Mouse (Mus musculus) midbrain, embryonic 16.5 days (tissue): Measurements from ENCODE around the gene Tldc2. TPM values are rescaled to one million over a fixed set of nuclear protein-coding genes. Genes with fewer than 3 reads are reported as not detected.

ENCODE experiments used
- ATAC-seq: fragments of 200-750 bp; cut with Nextera tagmentation; 2 replicates; pipeline ENCODE4 v1.8.0; 2017; ENCODE audit warnings: moderate TSS enrichment
- H3K27ac ChIP-seq: fragments of 300-500 bp; sonication (generic); 2 replicates; pipeline ENCODE4 v1.5.1; 2014; ENCODE audit warnings: mild to moderate bottlenecking, low read length, mixed read lengths
- H3K27me3 ChIP-seq: fragments of 300-500 bp; sonication (generic); 2 replicates; pipeline ENCODE4 v1.6.1; 2014; ENCODE audit warnings: low read depth, low read length, mixed read lengths; ENCODE audit not compliant: control insufficient read depth, insufficient read depth
- H3K36me3 ChIP-seq: fragments of 300-500 bp; sonication (generic); 2 replicates; pipeline ENCODE4 v1.6.1; 2014; ENCODE audit warnings: mild to moderate bottlenecking, low read length, moderate library complexity, mixed read lengths; ENCODE audit not compliant: control insufficient read depth, insufficient read depth
- H3K4me1 ChIP-seq: fragments of 300-500 bp; sonication (generic); 2 replicates; pipeline ENCODE4 v1.6.1; 2014; ENCODE audit warnings: mild to moderate bottlenecking, low read length, mixed read lengths; ENCODE audit not compliant: control insufficient read depth, insufficient read depth
- H3K4me2 ChIP-seq: fragments of 300-500 bp; sonication (generic); 2 replicates; pipeline ENCODE4 v1.6.1; 2014; ENCODE audit warnings: mild to moderate bottlenecking, low read length, mixed read lengths
- H3K4me3 ChIP-seq: fragments of 300-500 bp; sonication (generic); 2 replicates; pipeline ENCODE4 v1.5.1; 2014; ENCODE audit warnings: low read depth, mild to moderate bottlenecking, low read length, moderate library complexity, mixed read lengths
- H3K9ac ChIP-seq: fragments of 300-500 bp; sonication (generic); 2 replicates; pipeline ENCODE4 v1.6.1; 2014; ENCODE audit warnings: low read depth, low read length, mixed read lengths
- H3K9me3 ChIP-seq: fragments of 300-500 bp; sonication (generic); replicated peaks from 2 replicates; pipeline ENCODE4 v1.6.1; 2014; ENCODE audit warnings: mild to moderate bottlenecking, low read length, mixed read lengths; ENCODE audit not compliant: control insufficient read depth, poor library complexity, severe bottlenecking
- WGBS: fragments of 180-500 bp; shearing (Covaris S2); extraction: QIAGEN DNeasy Blood & Tissue Kit; methylation state at CpG from one replicate; pipeline ENCODE4 v1.1.7; 2014; 5-methylcytosine and 5-hydroxymethylcytosine counted together
- polyA plus RNA-seq: library from polyadenylated mRNA; unstranded; fragments of >200 nt; fragmentation: Nextera tagmentation; extraction: Ambion mirVana; gene quantifications from 2 replicates; pipeline ENCODE4 v1.2.1, GENCODE M21; 2015

Tldc2 gene
- polyA plus RNA-seq, 1 experiment from 2014 or later: not detected

GRCm38 (mm10) chr2:157078059-157078792, 8.6 kb upstream of the Tldc2 start:
- Histone ChIP-seq H3K4me1 (peaks cover 48% of the 10 kb centered on the region), H3K27ac (peak overlapping the region; percentile 99), H3K4me2 (peak overlapping the region; percentile 100), H3K4me3 (peak overlapping the region; percentile 77), H3K27me3 (no peaks in the 10 kb centered on the region), H3K36me3 (0 out of 2 replicates have a peak, but pooled peaks cover 2% of the 10 kb centered on the region), H3K9ac (peak overlapping the region; percentile 97), H3K9me3 (no peaks in the 10 kb centered on the region)
- under 1% methylated on average over 49 of the region's 79 CpGs for WGBS
- peak; percentile 8; the same call in 1 of the 2 replicates for ATAC-seq

DNA sequence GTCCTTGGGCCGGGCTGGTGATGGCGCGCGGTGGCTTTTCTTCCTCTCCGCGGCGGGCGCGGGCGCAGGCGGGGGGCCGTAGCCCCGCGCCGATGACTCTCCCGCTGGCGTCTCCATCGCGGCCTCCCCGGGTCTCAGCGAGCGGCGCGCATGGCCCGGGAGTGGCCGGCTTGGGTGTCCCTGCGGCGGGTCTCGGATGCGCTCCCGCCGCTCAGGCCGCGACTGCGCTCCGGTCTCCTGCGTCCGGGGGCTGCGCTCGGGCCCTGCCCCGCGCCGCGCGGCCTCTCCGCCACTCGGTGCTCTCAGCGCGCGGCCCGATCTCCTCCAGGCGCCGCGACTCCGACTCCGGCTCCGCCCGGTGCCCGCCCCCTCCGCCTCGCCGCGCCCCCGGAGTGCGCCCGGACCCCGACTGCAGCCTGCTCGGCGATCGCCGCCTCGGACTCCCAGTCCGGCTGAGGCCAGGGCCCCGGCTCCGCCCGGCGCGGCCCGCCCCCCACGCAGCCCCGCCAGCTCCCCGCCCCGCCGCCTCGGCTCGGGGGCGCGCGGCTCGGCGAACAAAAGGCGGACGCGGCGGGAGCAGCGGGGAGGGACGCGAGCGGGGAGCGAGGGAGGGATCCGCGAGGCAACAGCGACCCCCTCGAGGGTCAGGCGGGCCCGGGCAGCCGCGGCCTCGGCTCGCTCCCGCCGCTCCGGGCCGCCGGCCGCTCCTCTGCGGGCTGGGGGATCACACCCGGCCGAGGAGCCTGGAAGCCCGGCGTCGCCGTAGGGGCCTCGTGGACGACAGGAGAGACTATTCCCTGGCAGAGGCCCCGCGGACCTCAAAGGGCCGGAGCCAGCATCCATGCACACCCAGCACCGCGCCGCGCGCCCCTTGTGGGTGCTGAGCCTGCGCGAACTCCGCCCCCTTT, 7.8 kb upstream of the Tldc2 start, which contains the start of gene Soga1:
Gene Soga1 (minus strand): TSS at position 462 of the 908 bp plus-strand sequence.
- peak within 1 kb of the TSS; percentile 99 for H3K27ac ChIP-seq
- under 1% methylated on average over 92 of the region's 136 CpGs for WGBS
- peaks cover 41% of the 10 kb centered on the region for H3K4me1 ChIP-seq
- H3K9ac ChIP-seq: peak within 1 kb of the TSS; percentile 97
- no peaks in the 10 kb centered on the region for H3K9me3 ChIP-seq
- H3K4me3 ChIP-seq: peak within 1 kb of the TSS; percentile 77
- H3K36me3 ChIP-seq: no peaks in the 10 kb centered on the region
- no peaks in the 10 kb centered on the region for H3K27me3 ChIP-seq
- ATAC-seq: peak; percentile 90
- peak within 1 kb of the TSS; percentile 100 for H3K4me2 ChIP-seq

DNA sequence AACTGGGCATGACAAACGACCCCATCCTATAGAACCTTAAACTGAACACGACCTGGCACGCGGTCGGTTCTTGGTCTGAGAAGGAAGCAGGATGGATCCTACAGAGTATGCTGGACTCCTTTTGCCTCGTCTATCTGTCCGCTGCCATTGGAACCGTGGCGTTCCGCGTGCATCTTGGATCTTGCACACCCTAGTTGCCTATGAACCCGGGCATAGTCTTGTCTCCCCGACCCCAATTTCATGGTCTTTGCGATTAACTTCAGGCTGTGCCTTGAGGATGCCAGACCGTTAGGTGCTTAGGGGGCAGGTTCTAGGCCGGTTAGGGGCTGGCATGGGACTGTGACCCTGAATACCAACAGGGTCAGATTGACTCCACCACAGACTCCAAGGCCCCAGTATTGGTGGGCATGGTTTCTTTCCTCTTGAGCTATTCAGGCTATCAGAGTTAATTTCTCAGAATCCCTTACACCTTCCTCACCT, 7.1 kb upstream of the Tldc2 start:
- WGBS: 7% methylated on average over 16 of the region's 16 CpGs
- Histone ChIP-seq H3K4me2 (peak overlapping the region; percentile 100), H3K27me3 (no peaks in the 10 kb centered on the region), H3K9ac (peak overlapping the region; percentile 97), H3K4me3 (peak overlapping the region; percentile 77), H3K9me3 (no peaks in the 10 kb centered on the region), H3K27ac (peak overlapping the region; percentile 99), H3K4me1 (peaks cover 34% of the 10 kb centered on the region), H3K36me3 (no peaks in the 10 kb centered on the region)
- peak; percentile 13 for ATAC-seq

DNA sequence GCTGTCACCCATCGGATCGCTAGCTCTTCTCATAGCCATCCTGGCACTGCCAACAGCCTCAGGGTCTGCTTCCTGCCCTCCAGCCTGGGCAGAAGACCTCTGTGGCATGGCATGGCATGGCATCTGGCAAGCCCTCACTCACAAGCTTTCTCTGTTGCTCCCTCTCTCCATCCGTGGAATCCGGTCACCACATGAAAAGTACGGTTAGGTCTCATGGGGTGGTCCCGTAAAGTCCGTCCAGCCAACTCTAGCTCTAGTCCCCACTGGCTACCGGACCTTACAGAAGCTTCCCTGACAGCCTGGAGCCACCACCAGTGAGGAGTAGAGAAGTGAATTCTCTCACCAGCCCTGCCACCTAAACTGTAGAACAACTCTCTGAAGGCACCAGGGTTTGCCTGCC, 5.5 kb upstream of the Tldc2 start:
- Histone ChIP-seq H3K27ac (no peak overlapping the region), H3K4me1 (peaks cover 18% of the 10 kb centered on the region), H3K4me2 (no peak overlapping the region), H3K9me3 (no peaks in the 10 kb centered on the region), H3K4me3 (no peak overlapping the region), H3K9ac (no peak overlapping the region), H3K36me3 (no peaks in the 10 kb centered on the region), H3K27me3 (no peaks in the 10 kb centered on the region)
- 89% methylated on average over 8 of the region's 8 CpGs for WGBS
- ATAC-seq: no peak

- Histone ChIP-seq H3K9ac (no peak overlapping the region), H3K9me3 (no peaks in the 10 kb centered on the region), H3K27me3 (no peaks in the 10 kb centered on the region), H3K4me1 (peaks cover 12% of the 10 kb centered on the region), H3K27ac (no peak overlapping the region), H3K4me2 (no peak overlapping the region), H3K4me3 (no peak overlapping the region), H3K36me3 (no peaks in the 10 kb centered on the region)
- WGBS: 21% methylated on average over 7 of the region's 7 CpGs
- ATAC-seq: no peak
Observed at GRCm38 (mm10) chr2:157081960-157082359, 4.9 kb upstream of the Tldc2 start.

DNA sequence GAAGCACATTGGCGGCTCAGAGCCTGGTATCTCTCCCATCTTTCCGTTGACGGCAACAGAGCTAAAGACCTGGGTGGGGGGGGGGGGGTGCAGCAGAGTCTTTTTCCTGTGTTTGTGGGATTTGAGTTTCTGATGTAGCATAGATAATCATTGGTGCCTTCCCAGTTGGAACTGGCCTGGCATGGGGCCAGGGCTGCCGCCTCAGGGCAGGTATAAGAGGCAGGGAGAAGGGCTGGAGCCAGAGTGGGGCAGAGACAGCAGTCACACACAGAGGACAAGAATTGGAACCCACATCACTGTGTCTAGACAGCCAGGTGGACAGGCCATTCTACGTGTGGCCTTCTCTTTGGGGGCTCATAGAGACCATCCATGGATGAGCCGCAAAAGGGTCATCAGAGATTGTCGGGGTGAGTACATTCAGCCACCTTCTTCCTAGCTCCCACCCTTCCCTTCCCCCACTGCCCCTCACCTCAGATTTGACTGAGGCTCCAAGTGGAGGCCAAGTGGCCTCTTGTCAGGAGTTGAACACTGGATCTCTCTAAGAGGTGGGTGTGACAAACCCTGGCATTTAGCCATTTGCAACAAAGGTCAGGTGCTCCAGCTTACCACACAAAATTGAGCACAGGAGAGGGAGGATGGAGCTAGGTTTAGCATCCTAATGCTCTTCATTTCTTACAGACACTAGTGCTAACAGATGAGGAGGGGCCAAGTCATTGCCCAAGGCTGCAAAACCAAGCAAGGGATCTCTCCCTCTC, 1.8 kb upstream of the Tldc2 start:
- Histone ChIP-seq H3K4me1 (peaks cover 2% of the 10 kb centered on the region; the same call in 1 of the 2 replicates), H3K9ac (no peak overlapping the region), H3K9me3 (no peaks in the 10 kb centered on the region), H3K4me2 (no peak overlapping the region), H3K36me3 (no peaks in the 10 kb centered on the region), H3K27ac (no peak overlapping the region), H3K27me3 (no peaks in the 10 kb centered on the region), H3K4me3 (no peak overlapping the region)
- no peak for ATAC-seq
- 94% methylated on average over 7 of the region's 7 CpGs for WGBS

DNA sequence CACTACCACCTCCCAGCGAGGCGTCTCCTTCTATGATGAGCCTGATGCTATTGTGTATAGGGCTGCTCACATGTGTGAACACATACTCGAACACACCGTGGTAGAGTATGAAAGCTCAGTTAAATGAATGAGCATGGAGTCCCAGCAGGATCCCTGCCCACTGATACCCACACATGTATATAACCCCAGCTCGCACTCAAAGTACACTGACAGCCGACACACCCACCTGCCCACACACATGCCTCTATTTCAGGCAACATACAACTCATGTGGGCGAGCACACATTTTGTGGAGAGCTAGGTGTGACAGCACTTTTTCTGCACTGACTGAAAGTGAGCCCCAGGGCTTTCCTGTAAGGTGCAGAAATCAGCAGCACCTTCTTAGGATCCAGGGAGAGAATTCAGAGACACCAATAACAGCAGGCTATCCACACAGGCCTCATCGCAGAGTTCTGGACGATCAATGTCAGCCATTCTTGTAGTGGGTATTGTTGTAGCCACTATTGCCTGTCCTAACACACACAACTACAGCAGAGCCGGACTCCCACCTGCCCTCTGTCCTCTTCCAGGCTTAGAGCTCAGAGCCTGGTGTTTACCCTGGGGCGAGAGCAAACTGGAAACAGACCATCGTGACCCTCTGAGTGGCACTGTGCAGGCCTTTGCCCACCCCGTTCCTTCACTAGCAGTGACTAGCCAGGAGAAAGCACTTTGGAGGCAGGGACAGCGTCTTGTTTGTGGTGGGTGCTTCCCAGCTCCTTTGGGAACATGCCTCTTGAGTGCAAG, 872 bp downstream of the Tldc2 start:
- Histone ChIP-seq H3K4me2 (no peak overlapping the region), H3K9me3 (no peaks in the 10 kb centered on the region), H3K9ac (no peak overlapping the region), H3K36me3 (no peaks in the 10 kb centered on the region), H3K27ac (no peak overlapping the region), H3K4me1 (no peaks in the 10 kb centered on the region), H3K27me3 (no peaks in the 10 kb centered on the region), H3K4me3 (no peak overlapping the region)
- no peak for ATAC-seq
- 82% methylated on average over 14 of the region's 14 CpGs for WGBS

- WGBS: 49% methylated on average over 8 of the region's 8 CpGs
Observed at GRCm38 (mm10) chr2:157092024-157092423, 5.2 kb downstream of the Tldc2 start.

More at GRCm38 (mm10) chr2:157092024-157092423, 5.2 kb downstream of the Tldc2 start:
- peak; percentile 72 for ATAC-seq
- H3K4me3 ChIP-seq: no peak overlapping the region
- H3K4me2 ChIP-seq: no peak overlapping the region
- H3K9ac ChIP-seq: no peak overlapping the region; the same call in 1 of the 2 replicates
- H3K36me3 ChIP-seq: no peaks in the 10 kb centered on the region
- H3K4me1 ChIP-seq: no peaks in the 10 kb centered on the region; the same call in 1 of the 2 replicates
- H3K9me3 ChIP-seq: no peaks in the 10 kb centered on the region
- H3K27me3 ChIP-seq: no peaks in the 10 kb centered on the region
- H3K27ac ChIP-seq: no peak overlapping the region
